Mouse (Mus musculus) T-helper 1 cell (primary cell): ENCODE results near the gene Serpinb7.

ENCODE experiments used
- in situ Hi-C: fragments of 300-600 bp; cut with MboI, MseI; formaldehyde crosslinking; loops from one replicate; pipeline ENCODE4 v1.15.1; 2025; ENCODE audit warnings: high pct_unique_total_duplicates

Gene Serpinb7

DNA sequence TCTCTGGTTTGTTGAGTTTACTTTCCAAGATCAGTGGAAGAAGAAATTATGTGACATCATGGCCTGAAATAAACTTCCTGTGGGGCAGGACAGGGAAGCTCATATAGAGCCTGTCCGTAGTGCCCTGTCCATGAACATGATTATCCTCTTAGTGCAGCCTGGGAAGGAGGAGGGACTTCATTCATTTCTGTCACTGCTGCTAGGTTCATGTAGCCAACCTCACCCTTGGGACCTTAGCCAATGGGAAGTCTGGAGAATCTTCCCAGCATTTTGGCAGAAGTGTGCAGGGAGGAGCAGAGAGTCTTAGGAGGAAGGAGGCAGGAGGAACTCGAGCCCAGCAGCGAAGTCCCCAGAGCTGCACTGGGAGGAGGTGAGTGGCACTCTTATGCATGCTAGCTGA is at the start of gene Serpinb7:
TSS of gene Serpinb7 (plus strand) at position 301 of the 400 bp plus-strand sequence.
- in situ Hi-C loops: no loop called here

DNA sequence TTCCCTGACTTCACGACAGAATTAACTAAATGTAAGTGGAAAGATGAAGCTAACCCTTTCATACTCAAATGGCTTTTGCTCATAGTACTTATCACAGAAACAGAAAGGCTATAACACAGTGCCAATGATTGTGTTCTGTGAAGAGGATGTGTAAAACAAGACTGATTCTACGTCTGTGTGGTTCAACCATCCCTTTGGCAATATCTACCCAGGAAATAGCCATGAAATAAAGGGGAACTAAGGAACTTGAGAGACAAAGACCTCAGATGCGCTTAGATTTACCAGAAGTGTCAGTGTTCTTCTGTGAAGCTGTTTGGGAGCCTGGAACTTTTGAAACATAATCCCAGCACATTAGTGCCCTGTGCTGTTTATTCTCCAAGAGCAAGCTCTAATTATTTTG is 49.1 kb upstream of the Serpinb7 start:
- in situ Hi-C loops: no loop called here

DNA sequence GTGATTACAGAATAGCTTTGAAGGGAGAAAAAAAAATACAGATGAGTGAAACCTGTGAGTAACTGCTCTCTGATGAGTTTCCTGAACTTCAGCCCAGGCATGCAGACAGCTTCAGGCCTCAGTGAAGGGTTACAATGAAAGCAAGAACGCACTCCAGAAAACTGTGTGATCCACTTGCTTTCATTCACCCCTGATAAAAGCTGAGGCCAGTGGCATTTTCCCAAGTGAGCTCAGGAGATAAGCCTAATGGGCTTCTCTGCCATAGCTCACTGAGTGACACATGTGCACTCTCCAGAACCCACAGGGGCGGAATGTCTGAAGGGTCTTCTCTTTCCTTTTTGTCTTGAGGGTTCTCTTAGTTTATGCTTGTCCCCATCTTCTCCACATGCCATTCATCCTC is 48.3 kb upstream of the Serpinb7 start:
- in situ Hi-C loops: no loop called here

DNA sequence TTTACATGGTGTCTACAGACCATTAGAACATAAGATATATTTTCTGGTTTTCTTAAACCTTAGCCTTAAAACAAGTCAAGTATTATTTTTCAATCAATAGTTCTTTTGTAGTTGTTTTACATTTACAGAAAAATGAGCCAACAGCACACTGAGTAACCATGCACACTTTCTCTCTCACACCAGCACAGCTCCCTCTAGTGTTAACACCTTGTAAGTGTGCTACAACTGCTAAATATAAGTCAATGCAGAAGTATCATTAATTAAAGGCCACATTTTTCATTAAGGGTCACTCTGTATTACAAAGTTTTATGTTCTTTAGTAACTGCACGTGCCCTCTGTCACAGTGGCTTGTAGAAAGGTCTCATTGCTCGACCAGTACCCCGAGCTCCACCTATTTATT is 46.4 kb upstream of the Serpinb7 start:
- in situ Hi-C loops: no loop called here

DNA sequence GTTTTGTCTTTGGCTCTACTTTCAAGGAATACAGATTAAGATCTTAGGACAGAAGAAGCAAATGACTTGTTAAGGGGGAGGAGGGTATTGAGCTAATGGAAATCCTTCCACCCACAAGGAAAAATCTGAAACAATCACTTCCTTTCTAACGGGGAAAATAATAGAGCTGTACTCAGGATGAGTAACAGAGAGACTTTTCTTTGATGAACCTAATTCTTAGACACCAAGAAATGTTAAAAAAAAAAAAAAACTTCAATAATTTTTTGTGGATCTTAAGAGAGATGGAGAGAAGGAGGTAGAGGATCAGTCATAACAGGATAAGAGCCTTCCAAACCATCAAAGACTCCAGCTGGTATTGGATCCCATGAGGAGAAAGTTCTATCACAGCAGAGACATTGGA is 38.6 kb upstream of the Serpinb7 start, which contains the start of gene Serpinb11:
TSS of gene Serpinb11 (plus strand) at position 301 of the 400 bp plus-strand sequence.
- in situ Hi-C loops: no loop called here

DNA sequence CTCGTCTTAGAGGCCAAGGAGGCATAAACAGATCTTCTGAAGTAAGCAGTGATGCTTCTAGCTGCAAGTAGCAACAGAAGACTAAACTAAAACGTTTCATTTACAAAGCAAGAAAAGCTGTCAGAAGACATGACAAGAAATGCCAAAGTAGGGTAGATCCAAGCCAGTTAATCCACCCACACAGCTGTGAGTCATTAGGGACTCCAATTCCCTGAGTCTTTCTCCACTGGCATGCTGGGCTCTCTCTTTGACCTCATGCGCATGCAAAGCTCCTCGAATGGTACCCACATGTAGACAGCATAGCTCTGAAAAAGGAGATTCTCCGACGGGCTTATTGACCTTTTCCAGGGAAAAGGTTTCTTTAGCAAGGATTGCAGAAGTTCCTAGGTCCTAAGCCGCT is 33.5 kb upstream of the Serpinb7 start:
- in situ Hi-C loops: no loop called here

DNA sequence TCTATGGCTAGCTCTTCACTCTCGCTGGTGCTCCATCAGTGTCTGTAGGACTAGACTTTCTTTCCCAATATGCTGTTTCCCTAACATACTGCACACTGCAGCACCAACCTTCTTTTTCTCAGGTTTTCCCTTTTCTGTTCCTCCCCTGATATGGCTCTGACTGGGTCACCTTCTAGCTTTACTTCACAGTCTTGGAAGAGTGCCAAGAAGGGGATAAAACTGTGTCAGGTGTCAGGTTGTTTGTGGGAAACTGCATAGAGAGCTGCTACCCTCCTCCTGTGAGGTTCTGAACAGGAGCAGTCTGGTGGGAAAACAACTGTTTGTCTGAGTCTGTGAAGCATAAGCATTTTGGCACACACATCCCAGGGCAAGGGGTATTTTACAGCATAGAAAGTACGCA is 30.5 kb upstream of the Serpinb7 start:
- in situ Hi-C loops: no loop called here

DNA sequence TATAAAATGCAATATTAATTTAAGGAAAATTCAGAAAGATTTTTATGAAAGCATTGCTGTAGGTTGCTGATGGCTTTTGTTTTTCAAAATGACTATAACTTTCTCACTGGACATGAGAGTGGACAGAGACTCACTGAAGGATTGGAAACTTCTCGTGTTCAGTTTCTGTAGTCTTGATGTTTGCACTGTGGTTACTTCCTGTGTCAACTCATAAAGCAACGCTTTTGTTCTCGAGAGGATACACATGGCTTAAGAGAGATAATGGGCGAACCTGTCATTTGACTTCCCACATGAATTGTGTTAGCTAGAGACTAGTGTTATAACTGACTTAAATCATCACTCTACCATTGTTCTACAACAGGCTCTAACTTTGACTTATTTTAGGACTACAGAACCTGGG is 22.5 kb upstream of the Serpinb7 start:
- in situ Hi-C loops: no loop called here

DNA sequence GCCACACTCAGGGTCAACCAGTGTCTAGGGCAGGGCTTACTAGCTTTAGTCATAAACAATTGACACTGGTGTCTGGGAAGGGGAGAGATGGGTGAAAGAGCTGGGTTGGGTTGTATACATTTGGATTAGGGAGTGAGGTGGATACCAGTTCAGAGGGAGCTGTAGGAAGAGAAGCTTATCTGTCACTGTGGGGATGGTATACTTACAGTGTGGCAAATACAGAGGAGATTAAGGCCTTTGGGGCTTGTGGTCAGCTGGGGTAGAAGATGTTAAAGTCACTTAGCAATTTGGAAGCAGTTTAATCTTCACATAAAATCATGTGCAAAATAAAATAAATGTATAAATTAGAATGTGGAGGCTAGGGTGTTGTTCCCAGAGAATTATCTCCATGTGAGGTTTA is 21.1 kb upstream of the Serpinb7 start:
- in situ Hi-C loops: no loop called here

DNA sequence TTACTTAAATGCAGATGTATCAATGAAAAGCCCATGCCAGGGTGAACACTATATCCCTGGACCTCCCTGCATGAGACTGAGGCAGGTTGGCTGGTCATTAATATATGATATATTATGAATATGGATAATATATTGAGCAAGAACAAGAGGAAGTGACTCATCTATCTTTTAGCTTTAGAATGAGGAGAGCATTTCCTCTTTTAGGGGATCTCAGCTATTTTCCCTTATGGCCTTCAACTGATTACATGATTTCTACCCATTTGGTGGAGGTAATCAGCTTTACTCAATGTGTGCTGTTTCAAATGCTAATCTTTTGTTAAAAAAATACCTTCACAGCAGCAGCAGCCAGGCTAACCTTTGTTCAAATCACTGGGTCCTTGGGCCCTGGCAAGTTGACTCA is 18.0 kb upstream of the Serpinb7 start:
- in situ Hi-C loops: no loop called here

DNA sequence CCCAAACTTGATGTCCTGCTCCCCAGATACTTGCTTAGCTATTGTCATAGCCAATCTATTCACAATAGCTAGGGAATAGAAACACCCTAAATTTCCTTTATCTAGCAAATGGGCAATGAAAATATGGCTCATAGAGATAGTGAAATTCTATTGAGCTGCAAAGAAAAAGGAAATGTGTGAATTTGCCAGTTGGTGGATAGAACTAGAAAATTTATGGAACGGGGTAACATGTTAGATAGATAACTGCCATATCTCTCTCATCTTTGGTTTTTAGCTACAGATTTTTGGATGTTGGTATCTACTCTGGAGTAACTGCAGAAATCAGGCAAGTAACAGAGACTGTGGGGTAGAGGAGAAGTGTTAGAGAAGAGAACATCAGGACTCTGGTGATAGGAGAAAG is 17.1 kb upstream of the Serpinb7 start:
- in situ Hi-C loops: no loop called here

DNA sequence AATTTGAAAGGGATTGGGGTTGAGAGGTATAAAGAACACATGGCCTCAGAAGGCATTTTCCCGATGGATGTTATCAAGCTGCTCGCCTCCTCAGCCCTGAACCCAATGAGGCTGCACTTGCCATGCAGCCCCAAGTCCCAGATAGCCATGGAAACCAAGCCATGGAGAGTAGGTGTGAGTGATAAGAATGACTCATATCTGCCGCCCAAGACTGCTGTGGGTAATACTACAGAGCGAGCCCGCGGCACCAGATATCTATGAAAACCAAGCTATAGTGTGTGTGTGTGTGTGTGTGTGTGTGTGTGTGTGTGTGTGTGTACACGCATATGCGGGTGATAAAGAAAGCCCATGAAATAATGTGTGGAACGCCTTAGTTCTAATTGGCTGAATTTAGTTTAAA is 14.9 kb upstream of the Serpinb7 start:
- in situ Hi-C loops: no loop called here

DNA sequence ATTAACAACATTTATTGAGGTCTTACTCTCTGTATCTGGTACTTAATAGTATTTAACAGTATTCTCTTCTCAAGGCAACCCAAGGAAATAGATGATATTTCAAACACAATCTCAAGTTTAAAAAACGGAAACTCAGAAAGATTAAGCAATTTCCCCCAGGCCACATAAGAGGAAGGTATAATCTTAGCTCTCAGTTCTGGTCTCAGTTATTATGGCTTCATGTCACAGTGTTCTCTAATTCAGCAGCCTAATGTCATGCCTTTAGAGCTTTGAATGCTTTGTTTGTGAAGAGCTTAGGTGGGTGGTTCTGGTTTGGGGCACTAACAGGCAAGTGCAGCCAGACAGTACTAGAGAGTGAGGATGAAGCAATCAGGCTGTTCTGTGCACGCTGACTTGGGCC is 9.7 kb upstream of the Serpinb7 start:
- in situ Hi-C loops: no loop called here

DNA sequence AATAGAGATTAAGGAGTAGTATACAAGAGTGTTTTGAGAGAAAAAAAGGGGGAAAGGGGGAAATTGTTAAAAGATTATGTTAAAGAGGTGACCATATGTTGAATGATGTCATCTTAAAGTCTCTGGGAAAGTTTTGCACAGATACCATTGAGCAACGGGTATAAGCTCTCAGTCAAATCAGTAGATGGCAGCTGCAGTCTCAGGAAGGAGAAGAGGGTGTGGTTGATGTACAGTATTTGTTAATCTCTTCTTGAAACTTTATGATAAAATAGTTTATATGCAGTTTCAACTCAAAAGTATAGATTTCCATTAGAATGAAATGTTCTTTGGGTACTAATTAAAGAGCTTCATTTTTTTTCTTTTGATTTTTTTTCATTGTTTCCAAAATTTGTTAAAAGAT is 2.0 kb upstream of the Serpinb7 start:
- in situ Hi-C loops: no loop called here

DNA sequence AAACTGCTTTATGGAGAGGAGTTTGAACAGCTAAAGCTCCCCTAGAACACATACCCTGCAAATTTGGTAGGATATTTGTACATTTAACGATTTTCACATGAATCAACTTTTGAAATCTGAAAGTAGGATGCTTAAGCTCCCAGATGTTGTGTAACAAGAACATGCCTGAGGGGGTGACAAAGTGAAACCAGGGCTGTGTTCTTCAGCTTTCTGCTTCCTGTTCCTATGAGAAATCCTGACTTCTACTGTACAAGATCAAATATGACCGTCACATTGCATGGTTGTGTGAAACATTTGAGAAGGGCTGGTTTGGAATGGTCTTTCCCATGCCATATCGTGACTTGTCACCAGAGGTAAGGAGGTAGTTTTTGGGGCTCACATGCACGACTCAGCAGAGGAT is 2.6 kb downstream of the Serpinb7 start:
- in situ Hi-C loops: no loop called here

DNA sequence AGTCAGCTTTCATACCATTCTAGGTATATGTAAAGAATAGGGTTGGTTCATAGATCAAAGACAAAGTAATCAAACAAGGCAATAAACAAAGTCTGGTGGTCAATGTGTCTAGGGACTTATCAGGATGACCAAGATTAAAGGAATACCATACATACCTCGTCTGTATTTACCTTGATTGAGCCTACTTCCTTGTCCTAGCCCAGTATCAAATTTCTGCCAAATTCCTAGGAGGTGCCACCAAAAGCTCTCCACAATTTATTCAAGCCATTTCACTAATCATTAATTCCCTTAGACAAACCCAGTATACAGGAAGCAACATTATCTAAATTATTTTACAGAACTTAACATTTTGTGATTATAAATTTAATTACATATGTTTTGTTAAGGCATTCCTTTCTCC is 15.2 kb downstream of the Serpinb7 start:
- in situ Hi-C loops: no loop called here

DNA sequence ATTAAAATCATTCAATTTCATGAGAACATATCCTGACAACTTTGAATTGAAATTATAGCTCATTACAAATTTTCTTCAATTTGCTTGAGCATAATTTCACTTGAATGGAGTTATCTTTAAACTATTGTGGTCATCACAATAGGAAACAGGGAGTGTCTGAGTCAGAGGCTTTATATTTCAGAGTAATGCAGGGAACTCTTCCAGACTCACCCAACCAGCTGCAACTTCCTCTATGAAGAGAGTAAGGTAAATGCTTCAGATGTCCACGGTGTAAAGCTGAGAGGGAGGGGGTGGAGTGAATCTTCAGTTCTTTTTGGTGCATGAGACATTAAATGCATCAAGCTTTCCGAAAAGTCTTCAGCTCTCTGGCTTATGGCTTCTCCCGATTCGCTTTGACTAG is 23.0 kb downstream of the Serpinb7 start:
- in situ Hi-C loops: no loop called here

DNA sequence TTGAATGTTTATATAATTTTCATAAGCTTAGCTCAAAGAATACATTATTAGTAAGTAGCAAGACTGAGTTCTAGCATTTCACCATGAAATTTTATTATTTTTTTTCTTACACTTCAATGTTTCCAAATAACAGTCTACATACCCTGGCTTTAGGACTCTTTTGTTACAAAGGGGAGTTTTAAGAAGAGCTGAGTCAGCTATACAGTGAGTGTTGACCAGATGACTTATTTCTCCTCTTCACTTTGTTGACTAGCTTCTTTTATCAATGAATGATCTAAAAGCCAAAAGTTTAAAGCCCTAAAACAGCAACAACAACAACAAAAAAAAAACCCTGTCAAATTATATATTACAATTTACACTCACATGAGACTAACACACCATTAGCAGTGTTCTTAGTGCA is 31.8 kb downstream of the Serpinb7 start:
- in situ Hi-C loops: no loop called here

DNA sequence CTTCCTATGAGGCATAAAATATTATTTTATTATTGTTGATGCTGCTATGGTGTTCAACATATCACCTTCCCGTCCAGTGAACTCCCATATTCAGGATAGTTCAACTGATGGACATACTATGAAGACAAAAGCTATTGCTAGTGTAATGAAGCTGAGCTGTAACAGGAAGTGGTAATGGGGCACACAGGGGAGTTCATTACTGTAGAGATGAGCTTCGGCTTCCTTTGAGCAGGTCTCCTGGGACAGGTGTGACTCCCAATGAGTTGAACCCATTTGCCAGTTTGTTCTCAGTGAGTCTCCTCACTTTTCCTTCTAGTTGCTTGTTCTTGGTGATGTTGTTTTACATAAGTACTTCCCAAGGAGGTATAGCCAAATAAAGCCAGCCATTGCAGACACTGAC is 36.1 kb downstream of the Serpinb7 start:
- in situ Hi-C loops: no loop called here

DNA sequence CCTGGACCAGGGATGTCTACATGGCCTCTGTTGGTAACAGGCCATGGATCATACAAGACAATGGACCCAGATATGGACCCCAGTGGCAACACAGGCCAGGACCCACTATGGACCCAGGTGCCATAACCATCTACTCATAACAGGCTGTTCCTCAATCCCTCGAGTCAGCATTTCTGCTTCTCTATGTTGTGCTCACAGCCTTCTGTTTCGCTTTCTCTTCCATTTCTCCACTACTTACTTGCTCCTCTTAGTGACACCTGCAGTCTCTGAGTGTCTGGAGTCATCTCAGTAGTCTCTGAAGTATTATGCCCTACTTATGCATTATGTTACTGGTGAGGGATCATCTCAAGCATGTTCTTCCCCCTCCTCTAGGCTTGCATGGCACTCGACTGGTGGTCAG is 40.0 kb downstream of the Serpinb7 start:
- in situ Hi-C loops: no loop called here

DNA sequence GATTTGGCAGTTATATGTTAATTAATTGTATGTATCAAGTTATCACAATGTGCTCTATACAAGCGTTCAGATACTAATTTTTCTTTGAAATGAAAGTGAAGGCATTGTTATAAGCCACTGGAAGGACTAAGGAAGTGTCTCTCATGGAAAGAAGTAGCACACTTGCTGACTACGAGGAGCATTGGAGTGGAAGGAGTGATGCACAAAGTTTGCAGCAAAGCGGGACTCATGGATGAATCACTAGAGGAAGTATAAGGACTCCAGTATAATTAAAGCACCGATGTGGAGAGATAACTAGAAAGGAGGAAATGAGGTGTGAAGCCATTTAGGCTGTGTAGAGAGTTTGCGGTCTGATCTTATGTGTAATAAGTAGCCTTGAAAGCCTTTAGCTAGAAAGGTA is 45.9 kb downstream of the Serpinb7 start:
- in situ Hi-C loops: no loop called here

DNA sequence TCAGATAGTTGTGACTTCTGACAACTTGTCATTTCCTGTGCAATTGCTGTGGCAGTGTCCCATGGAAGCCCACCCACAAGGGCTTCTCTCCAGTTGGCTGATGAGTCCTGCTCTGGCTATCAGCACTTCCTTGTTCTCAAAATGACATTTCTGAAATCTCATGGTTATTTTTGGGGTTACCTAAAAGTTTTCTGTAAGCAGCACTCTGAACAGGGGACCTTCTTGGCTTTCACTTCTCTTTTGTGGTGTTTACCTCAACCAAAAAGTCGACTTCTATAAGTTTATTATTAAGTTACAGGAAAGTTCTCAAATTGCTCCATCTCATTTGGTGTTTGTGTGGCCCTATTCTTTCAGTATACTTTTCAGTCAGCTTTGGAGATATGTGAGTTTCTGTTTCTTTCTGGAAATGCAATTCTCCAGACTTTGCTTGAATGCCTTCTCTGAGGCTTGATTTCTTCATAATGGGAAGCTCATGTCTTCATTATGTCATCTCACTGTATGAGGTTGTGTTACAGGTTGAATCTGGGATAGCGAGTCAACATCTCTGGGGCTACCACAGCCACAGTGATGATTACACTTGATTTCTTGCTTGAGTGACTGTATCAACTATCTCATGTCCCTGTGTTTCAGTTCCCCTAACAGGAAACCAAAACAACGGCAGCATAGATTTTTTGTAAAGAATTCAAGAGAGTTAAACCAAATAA is 47.9 kb downstream of the Serpinb7 start:
- in situ Hi-C loops: no loop called here

DNA sequence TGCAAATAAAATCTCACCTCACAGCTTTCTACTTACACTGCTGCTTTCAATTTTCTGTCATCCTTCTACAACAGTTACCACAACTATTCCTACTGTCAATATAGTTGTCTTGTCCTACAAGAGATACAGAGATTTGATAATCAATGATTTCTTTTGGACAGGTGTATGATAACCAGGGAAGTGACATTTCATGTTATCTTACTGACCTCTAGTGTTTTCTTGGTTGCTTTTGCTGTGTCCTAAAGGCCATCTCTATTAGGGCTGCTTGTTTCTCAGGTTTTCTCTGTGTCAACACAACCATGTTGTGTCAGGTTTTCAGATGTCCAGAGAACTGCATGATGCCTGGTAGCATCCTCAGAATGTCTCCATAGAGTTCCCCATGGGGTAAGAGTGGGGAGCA is 80.5 kb downstream of the Serpinb7 start:
- in situ Hi-C loops: loop anchor here (5.0 to 25.0 kb wide), 3 partner anchors 238 to 468 kb away; no protein-coding TSS in a partner anchor

DNA sequence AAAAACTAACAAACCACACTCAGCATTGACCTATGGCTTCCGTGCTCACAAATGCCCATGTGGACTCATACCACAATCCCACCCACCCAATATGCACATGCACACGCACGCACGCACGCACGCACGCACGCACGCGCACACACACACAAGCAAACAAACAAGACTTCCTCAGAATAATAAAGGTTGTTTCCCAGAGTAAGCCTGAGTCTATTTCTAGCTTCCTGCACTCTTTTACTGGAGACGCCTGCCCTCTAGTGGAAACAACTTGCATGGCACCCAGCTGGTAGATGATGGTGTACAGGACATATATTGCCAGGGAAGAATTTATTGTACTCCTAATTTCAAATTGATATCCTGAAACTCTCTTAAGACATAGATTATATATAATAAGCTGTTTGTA is 82.0 kb downstream of the Serpinb7 start:
- in situ Hi-C loops: loop anchor here (5.0 to 25.0 kb wide), 3 partner anchors 239 to 469 kb away; no protein-coding TSS in a partner anchor
